Mouse (Mus musculus) right cerebral cortex, postnatal 4 days (tissue): ENCODE results near the gene N4bp2l2.

ENCODE experiments used
- DNase-seq: peaks from one replicate; pipeline ENCODE4 v3.0.0-alpha.2; 2022

N4bp2l2 gene

GRCm38 (mm10) chr5:150595366-150596016 lies 70.5 kb downstream of the N4bp2l2 start:
- no peak for DNase-seq

- peak; percentile 33 for DNase-seq
Measured at GRCm38 (mm10) chr5:150594649-150595339, 71.2 kb downstream of the N4bp2l2 start.

GRCm38 (mm10) chr5:150593756-150594648 lies 72.0 kb downstream of the N4bp2l2 start:
- peak; percentile 59 for DNase-seq

- no peak for DNase-seq
Measured at GRCm38 (mm10) chr5:150592904-150593755, 72.9 kb downstream of the N4bp2l2 start.

GRCm38 (mm10) chr5:150592186-150592903 lies 73.6 kb downstream of the N4bp2l2 start:
- DNase-seq: no peak

- no peak for DNase-seq
Measured at GRCm38 (mm10) chr5:150589945-150590344, 76.0 kb downstream of the N4bp2l2 start.

GRCm38 (mm10) chr5:150584337-150584729 lies 81.7 kb downstream of the N4bp2l2 start:
- no peak for DNase-seq

- no peak for DNase-seq
Measured at GRCm38 (mm10) chr5:150583622-150584336, 82.2 kb downstream of the N4bp2l2 start.

GRCm38 (mm10) chr5:150583181-150583580 lies 82.8 kb downstream of the N4bp2l2 start:
- DNase-seq: no peak

- DNase-seq: no peak
Measured at GRCm38 (mm10) chr5:150581180-150581579, 84.8 kb downstream of the N4bp2l2 start.

GRCm38 (mm10) chr5:150578613-150579171 lies 87.3 kb downstream of the N4bp2l2 start:
- no peak for DNase-seq

GRCm38 (mm10) chr5:150576832-150577231 lies 89.2 kb downstream of the N4bp2l2 start:
- DNase-seq: no peak

GRCm38 (mm10) chr5:150574885-150575284 lies 91.1 kb downstream of the N4bp2l2 start:
- no peak for DNase-seq

- DNase-seq: no peak
Measured at GRCm38 (mm10) chr5:150574403-150574802, 91.6 kb downstream of the N4bp2l2 start.

- DNase-seq: peak; percentile 21
Measured at GRCm38 (mm10) chr5:150570496-150571219, 95.3 kb downstream of the N4bp2l2 start.

- no peak for DNase-seq
Measured at GRCm38 (mm10) chr5:150566971-150567370, 99.0 kb downstream of the N4bp2l2 start.

GRCm38 (mm10) chr5:150566226-150566625 lies 99.8 kb downstream of the N4bp2l2 start:
- no peak for DNase-seq

- no peak for DNase-seq
Measured at GRCm38 (mm10) chr5:150564426-150564825, 101.6 kb downstream of the N4bp2l2 start.

GRCm38 (mm10) chr5:150561783-150562182 lies 104.2 kb downstream of the N4bp2l2 start:
- DNase-seq: no peak

GRCm38 (mm10) chr5:150561376-150561775 lies 104.6 kb downstream of the N4bp2l2 start:
- DNase-seq: no peak
